ENCODE assay signal across 15 mouse cellular contexts in the genomic region with DNA sequence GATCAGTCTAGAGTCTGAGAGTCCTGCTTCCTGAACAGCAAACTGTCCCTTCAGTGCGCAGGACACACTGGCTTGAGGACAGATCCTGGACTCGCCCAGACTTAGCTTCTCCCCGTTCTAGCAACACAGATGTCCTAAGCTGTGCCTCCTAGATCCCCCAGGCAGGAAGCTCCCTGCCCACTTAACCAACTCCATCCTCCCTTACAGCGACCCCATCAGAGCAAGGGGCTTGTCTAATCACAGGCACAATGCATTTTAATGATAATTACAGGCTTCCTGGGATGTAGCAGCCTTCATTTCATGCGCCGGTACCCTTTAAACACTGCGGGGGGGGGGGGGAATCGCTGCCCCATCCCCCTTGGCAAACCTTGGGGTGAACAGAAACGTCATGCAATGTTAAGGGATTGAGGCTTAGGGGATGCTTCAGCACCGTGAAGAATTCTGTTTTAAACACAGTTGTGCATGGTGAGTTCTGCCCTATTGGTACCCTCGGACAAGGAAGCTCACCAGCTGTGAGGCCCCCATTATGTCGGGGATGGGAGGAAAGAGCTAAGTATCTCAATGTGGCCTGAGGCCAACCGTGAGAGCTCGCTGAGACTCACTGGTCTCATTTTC.
A peak's percentile ranks its signal among the peaks of the same experiment; 100 is the strongest.
DNase-seq lines count a peak whose midpoint lies in the region; ATAC-seq lines count a peak whose summit lies in the region.
"Had no signal": no experiment of that assay in that cellular context is flagged by ENCODE, and none has a peak within 500 bp of the region (broad histone marks: within the 10 kb centered on the region; RNA-seq: fewer than 3 reads in every experiment).

No protein-coding gene starts in this region.

- peaks cover 9% of the 10 kb centered on the region for H3K4me1 ChIP-seq in embryonic facial prominence, embryonic 13.5 days
- peaks cover 11% of the 10 kb centered on the region for H3K4me1 ChIP-seq in forebrain, embryonic 16.5 days (replicated peaks; ENCODE audit: control insufficient read depth, insufficient read depth, low read length)
- H3K4me1 ChIP-seq in neural tube, embryonic 14.5 days (ENCODE audit: control insufficient read depth, insufficient read depth, low read length) = peaks cover 7% of the 10 kb centered on the region; the same call in 1 of the 2 replicates

- DNase-seq in mesoderm, embryonic 11.5 days (ENCODE audit: low read depth, low spot score) = peak; percentile 37
- no peak for DNase-seq in urinary bladder, postnatal 14 days (ENCODE audit: low spot score)
- no peak for DNase-seq in spleen, postnatal 14 days (ENCODE audit: low spot score in 2 of 2)
- DNase-seq: cerebellum, adult 11 months; heart, adult 18-20 months; heart, postnatal 14 days; kidney, adult 11 months; kidney, postnatal 36 days; lung, postnatal 10 days; right cerebral cortex, postnatal 4 days had no signal

- 0 out of 2 replicates have a peak overlapping the region, but pooled peaks have one; percentile 44 for H3K9ac ChIP-seq in embryonic facial prominence, embryonic 13.5 days
- H3K9ac ChIP-seq in forebrain, embryonic 16.5 days (replicated peaks; ENCODE audit: low read depth, low read length) = no peak overlapping the region
- no peak overlapping the region for H3K9ac ChIP-seq in neural tube, embryonic 14.5 days (replicated peaks; ENCODE audit: low read depth, low read length)
- H3K9ac ChIP-seq: liver, embryonic 14.5 days had no signal

- no peak overlapping the region for H3K27ac ChIP-seq in embryonic facial prominence, embryonic 13.5 days
- no peak overlapping the region for H3K27ac ChIP-seq in forebrain, embryonic 16.5 days (ENCODE audit: low read length)
- peak overlapping the region; percentile 39; the same call in 1 of the 2 replicates for H3K27ac ChIP-seq in neural tube, embryonic 14.5 days (ENCODE audit: low read depth, low read length)
- H3K27ac ChIP-seq: liver, embryonic 14.5 days had no signal

- H3K4me2 ChIP-seq in embryonic facial prominence, embryonic 13.5 days = no peak overlapping the region; the same call in 1 of the 2 replicates
- no peak overlapping the region for H3K4me2 ChIP-seq in forebrain, embryonic 16.5 days (ENCODE audit: low read length)
- no peak overlapping the region for H3K4me2 ChIP-seq in neural tube, embryonic 14.5 days (ENCODE audit: low read depth, low read length)

- no peaks in the 10 kb centered on the region for H3K27me3 ChIP-seq in embryonic facial prominence, embryonic 13.5 days
- H3K27me3 ChIP-seq in forebrain, embryonic 16.5 days (replicated peaks; ENCODE audit: control insufficient read depth, insufficient read depth, low read length) = no peaks in the 10 kb centered on the region
- H3K27me3 ChIP-seq in neural tube, embryonic 14.5 days (ENCODE audit: control insufficient read depth, insufficient read depth, low read length) = peaks cover 5% of the 10 kb centered on the region; the same call in 1 of the 2 replicates

- no peak for ATAC-seq in embryonic facial prominence, embryonic 13.5 days (ENCODE audit: insufficient number of reproducible peaks, insufficient read depth, low FRiP score, low TSS enrichment, low read depth)
- ATAC-seq in forebrain, embryonic 16.5 days = peak; percentile 70
- peak; percentile 41; the same call in 1 of the 2 replicates for ATAC-seq in neural tube, embryonic 14.5 days (ENCODE audit: low read depth)
- ATAC-seq in activated CD4-positive, CD25-positive, alpha-beta regulatory T cell, adult 4 months = no peak

- no peak overlapping the region for H3K4me3 ChIP-seq in embryonic facial prominence, embryonic 13.5 days
- no peak overlapping the region for H3K4me3 ChIP-seq in forebrain, embryonic 16.5 days (replicated peaks; ENCODE audit: low read length)
- no peak overlapping the region for H3K4me3 ChIP-seq in neural tube, embryonic 14.5 days (ENCODE audit: low read depth, low read length)

- WGBS in embryonic facial prominence, embryonic 13.5 days = 8% methylated on average over 14 of the region's 14 CpGs
- 6% methylated on average over 14 of the region's 14 CpGs for WGBS in forebrain, embryonic 16.5 days
- WGBS in neural tube, embryonic 14.5 days = 8% methylated on average over 14 of the region's 14 CpGs

- H3K9me3 ChIP-seq in embryonic facial prominence, embryonic 13.5 days = no peaks in the 10 kb centered on the region
- no peaks in the 10 kb centered on the region for H3K9me3 ChIP-seq in forebrain, embryonic 16.5 days (ENCODE audit: control insufficient read depth, low read length)
- no peaks in the 10 kb centered on the region for H3K9me3 ChIP-seq in neural tube, embryonic 14.5 days (ENCODE audit: control insufficient read depth, low read length)

- no peaks in the 10 kb centered on the region for H3K36me3 ChIP-seq in embryonic facial prominence, embryonic 13.5 days
- H3K36me3 ChIP-seq in forebrain, embryonic 16.5 days (ENCODE audit: control insufficient read depth, insufficient read depth) = no peaks in the 10 kb centered on the region
- H3K36me3 ChIP-seq in neural tube, embryonic 14.5 days (ENCODE audit: control insufficient read depth, insufficient read depth, low read length) = no peaks in the 10 kb centered on the region

Comparison
In these comparisons a context has a peak if more than half of its experiments do, and no peak if none do; other contexts are left out.
1. ATAC-seq: peak in forebrain, embryonic 16.5 days (single experiment) and neural tube, embryonic 14.5 days (single experiment); none in embryonic facial prominence, embryonic 13.5 days (single experiment) and activated CD4-positive, CD25-positive, alpha-beta regulatory T cell, adult 4 months (single experiment).